ENCODE assay signal across 8 mouse cellular contexts in the genomic region with DNA sequence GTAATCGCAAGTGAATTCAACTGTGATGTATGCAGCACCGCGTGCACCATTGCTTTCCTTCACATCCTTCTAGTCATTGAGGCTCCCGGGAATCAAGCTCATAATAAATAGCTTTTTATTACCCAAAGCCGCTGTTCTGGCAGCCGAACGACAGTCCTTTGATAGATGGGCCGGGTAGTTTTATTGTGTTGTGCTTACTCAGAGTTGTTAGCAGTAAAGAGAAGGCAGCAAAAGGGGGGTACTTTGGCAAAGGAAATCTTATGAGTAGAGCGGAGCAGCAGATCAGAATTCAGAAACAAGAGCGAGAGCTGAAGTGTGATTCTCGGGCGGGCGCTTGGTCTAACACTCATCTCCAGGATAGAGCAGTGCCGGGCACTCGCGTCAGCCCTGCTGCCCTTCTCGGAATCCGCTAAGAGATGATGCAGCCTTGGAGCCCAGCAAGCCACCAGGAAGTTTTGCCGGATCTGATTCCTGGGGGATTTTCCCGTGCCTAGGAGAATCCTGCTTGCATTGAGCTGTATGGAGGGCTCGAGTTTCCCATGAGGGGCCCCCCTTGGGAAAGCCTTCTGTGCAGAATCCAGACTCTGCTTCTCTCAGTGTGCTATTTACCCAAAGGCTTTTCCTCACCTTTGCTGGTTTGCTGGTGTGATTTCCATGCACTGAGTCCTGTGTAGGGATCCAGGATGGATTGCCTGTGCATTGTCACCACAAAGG.
DNase-seq lines count a peak whose midpoint lies in the region; ATAC-seq lines count a peak whose summit lies in the region.

No protein-coding gene starts in this region.

- peak overlapping the region; percentile 50 for H3K4me2 ChIP-seq in kidney, embryonic 14.5 days (replicated peaks; ENCODE audit: low read depth, low read length)
- H3K4me2 ChIP-seq in midbrain, embryonic 14.5 days (ENCODE audit: low read length) = peak overlapping the region; percentile 81

- peak overlapping the region; percentile 29 for H3K4me3 ChIP-seq in kidney, embryonic 14.5 days (ENCODE audit: low read length)
- H3K4me3 ChIP-seq in midbrain, embryonic 14.5 days (replicated peaks; ENCODE audit: low read depth, low read length) = peak overlapping the region; percentile 45

- no peak for DNase-seq in kidney, adult 8-10 months
- DNase-seq in cerebellum, postnatal 14 days = peak; percentile 49 to 53
- peak; percentile 9 to 42 for DNase-seq in frontal cortex, postnatal 10 days (ENCODE audit: low spot score in 2 of 2)
- DNase-seq in left cerebral cortex, adult 11 months (ENCODE audit: low spot score) = peak; percentile 15
- peak; percentile 78 for DNase-seq in midbrain, embryonic 14.5 days
- DNase-seq in yolk sac, embryonic 10.5 days (ENCODE audit: low spot score) = peak; percentile 1
- DNase-seq in gastrocnemius, postnatal 14 days = no peak

- H3K27ac ChIP-seq in kidney, embryonic 14.5 days (ENCODE audit: low read depth, low read length) = no peak overlapping the region
- peak overlapping the region; percentile 65 for H3K27ac ChIP-seq in midbrain, embryonic 14.5 days (replicated peaks; ENCODE audit: low read depth, low read length)

- under 1% methylated on average over 21 of the region's 21 CpGs for WGBS in kidney, embryonic 14.5 days
- WGBS in midbrain, embryonic 14.5 days = under 1% methylated on average over 21 of the region's 21 CpGs

- H3K27me3 ChIP-seq in kidney, embryonic 14.5 days (ENCODE audit: control insufficient read depth, insufficient read depth, low read length) = no peaks in the 10 kb centered on the region
- no peaks in the 10 kb centered on the region for H3K27me3 ChIP-seq in midbrain, embryonic 14.5 days (ENCODE audit: control insufficient read depth, insufficient read depth, low read length)

- H3K36me3 ChIP-seq in kidney, embryonic 14.5 days (ENCODE audit: control insufficient read depth, insufficient read depth, low read length) = no peaks in the 10 kb centered on the region
- H3K36me3 ChIP-seq in midbrain, embryonic 14.5 days (ENCODE audit: control insufficient read depth, insufficient read depth, low read length) = no peaks in the 10 kb centered on the region

- H3K9me3 ChIP-seq in kidney, embryonic 14.5 days (ENCODE audit: control insufficient read depth, low read length) = no peaks in the 10 kb centered on the region
- H3K9me3 ChIP-seq in midbrain, embryonic 14.5 days (ENCODE audit: control insufficient read depth, low read length) = no peaks in the 10 kb centered on the region

- peak overlapping the region; percentile 38; the same call in 1 of the 2 replicates for H3K9ac ChIP-seq in kidney, embryonic 14.5 days (ENCODE audit: low read depth, low read length)
- H3K9ac ChIP-seq in midbrain, embryonic 14.5 days (replicated peaks; ENCODE audit: low read length) = peak overlapping the region; percentile 55

- ATAC-seq in kidney, embryonic 14.5 days (ENCODE audit: low FRiP score, low TSS enrichment) = peak; percentile 82
- ATAC-seq in midbrain, embryonic 14.5 days (ENCODE audit: low FRiP score, low TSS enrichment) = peak; percentile 72

- H3K4me1 ChIP-seq in kidney, embryonic 14.5 days (ENCODE audit: control insufficient read depth, insufficient read depth, low read length) = no peaks in the 10 kb centered on the region
- H3K4me1 ChIP-seq in midbrain, embryonic 14.5 days (ENCODE audit: control insufficient read depth, insufficient read depth, low read length) = no peaks in the 10 kb centered on the region

- intact Hi-C loops in gastrocnemius, postnatal 14 days (cut with DNase I; ENCODE audit: low total_unique reads) = no loop called here

Comparison
In these comparisons a context has a peak if more than half of its experiments do, and no peak if none do; other contexts are left out.
1. DNase-seq: peak in cerebellum, postnatal 14 days (2 of 2), frontal cortex, postnatal 10 days (2 of 2), left cerebral cortex, adult 11 months (single experiment), midbrain, embryonic 14.5 days (single experiment) and yolk sac, embryonic 10.5 days (single experiment); none in kidney, adult 8-10 months (0 of 2) and gastrocnemius, postnatal 14 days (single experiment).